Mouse (Mus musculus) megakaryocyte, embryonic 14.5 days (primary cell): ENCODE data around the gene Tagap. TPM values are rescaled to one million over a fixed set of nuclear protein-coding genes. Genes with fewer than 3 reads are reported as not detected.

Source experiments
- H3K27me3 ChIP-seq: replicated peaks from 2 replicates; pipeline ENCODE3; 2012; ENCODE audit warnings: inconsistent platforms
- H3K36me3 ChIP-seq: replicated peaks from 2 replicates; pipeline ENCODE3; 2012; ENCODE audit warnings: low read length, inconsistent platforms, mixed read lengths
- H3K4me1 ChIP-seq: 2 replicates; pipeline ENCODE4 v1.6.1; 2012; ENCODE audit warnings: inconsistent platforms
- H3K4me3 ChIP-seq: replicated peaks from 2 replicates; pipeline ENCODE3; 2012; ENCODE audit warnings: moderate library complexity, mild to moderate bottlenecking, inconsistent platforms
- H3K9me3 ChIP-seq: 2 replicates; pipeline ENCODE4 v1.6.1; 2012; ENCODE audit warnings: inconsistent platforms
- FLI1 ChIP-seq: IDR thresholded peaks from 2 replicates; pipeline ENCODE4 v1.6.1; 2012; ENCODE audit warnings: low read length, inconsistent platforms, mixed read lengths
- GATA1 ChIP-seq: IDR thresholded peaks from 3 replicates; pipeline ENCODE4 v1.6.1; 2012; ENCODE audit warnings: mixed read lengths, low read length, inconsistent platforms, borderline replicate concordance
- polyA plus RNA-seq: library from polyadenylated mRNA; stranded (reverse); fragments of >175 nt; gene quantifications from 2 replicates; pipeline ENCODE4 v1.2.3, GENCODE M21; 2012; ENCODE audit warnings: low replicate concordance; ENCODE audit not compliant: insufficient read depth

The Tagap gene
- polyA plus RNA-seq, 1 experiment: 0.49 TPM

DNA sequence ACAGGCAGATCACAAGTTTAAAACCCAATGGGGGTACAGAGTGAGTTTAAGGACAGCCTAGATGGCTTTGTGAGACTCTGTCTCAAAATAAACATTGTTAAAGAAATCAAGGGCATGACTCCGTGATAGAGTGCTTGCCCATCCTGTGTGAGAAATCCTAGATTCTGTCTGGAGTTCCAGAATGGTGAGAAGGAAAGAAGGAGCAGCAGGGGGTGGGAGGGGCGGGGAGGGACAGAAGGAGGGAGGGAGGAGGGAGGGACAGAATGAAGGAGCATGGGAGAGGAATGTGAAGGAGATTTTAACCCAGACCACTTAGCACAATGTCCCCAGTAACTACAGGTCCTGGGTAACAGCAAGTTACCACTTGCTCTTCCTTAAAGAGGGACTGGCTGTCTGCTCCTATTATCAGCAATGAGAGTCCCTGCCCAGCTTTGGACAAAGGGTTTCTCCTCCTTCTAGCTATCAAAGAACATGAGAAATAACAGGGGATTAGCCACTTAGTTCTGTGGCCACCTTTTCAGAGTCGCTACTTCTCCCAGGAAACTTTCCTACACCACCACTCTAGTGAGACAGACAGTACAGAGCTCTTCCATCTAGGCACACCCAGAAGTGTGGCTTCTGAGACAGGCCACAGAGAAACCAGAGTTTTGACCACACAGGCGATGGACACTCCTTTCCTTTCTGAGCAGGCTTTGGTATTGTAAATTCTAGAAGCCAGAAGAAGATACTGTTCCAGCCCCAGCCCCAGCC lies 19.7 kb upstream of the Tagap start:
- H3K4me3 ChIP-seq: no peak overlapping the region
- H3K4me1 ChIP-seq: no peaks in the 10 kb centered on the region
- H3K9me3 ChIP-seq: peaks cover 7% of the 10 kb centered on the region
- H3K36me3 ChIP-seq: no peaks in the 10 kb centered on the region
- TF ChIP-seq FLI1: no peak
- no peak for TF ChIP-seq GATA1
- H3K27me3 ChIP-seq: no peaks in the 10 kb centered on the region

DNA sequence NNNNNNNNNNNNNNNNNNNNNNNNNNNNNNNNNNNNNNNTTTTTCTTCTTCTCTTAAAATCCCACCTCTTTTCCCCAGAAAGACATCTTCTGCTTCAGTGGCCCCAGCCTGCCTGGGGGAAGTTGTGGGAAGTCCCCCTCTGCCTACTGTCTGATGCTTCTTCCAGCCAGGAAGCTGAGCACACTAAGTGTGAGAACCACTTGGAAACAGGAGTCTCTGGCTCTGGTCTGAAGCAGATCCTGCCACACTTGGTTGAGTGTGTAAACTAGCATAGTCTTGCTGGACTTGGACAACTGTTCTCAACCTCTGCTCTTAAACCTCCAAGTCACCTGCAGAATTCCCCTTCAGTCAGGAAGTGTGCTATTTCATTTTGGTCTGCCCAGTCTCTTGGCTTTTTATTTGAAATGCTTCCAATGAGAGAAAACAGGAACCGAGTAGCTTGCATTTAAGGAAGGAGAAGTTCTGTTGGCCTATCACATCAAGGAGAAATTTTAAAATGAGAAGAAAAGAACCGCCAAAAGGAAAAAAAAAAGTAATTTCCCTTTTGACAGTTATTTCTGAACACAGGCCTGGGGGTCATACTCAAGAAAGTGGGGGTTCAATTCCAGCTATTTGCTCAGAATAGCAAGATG lies 11.1 kb upstream of the Tagap start:
- Histone ChIP-seq H3K4me1 (0 out of 2 replicates have a peak, but pooled peaks cover 3% of the 10 kb centered on the region), H3K36me3 (no peaks in the 10 kb centered on the region), H3K27me3 (no peaks in the 10 kb centered on the region), H3K9me3 (peaks cover 11% of the 10 kb centered on the region), H3K4me3 (no peak overlapping the region)
- TF ChIP-seq GATA1: no peak
- TF ChIP-seq FLI1: no peak

DNA sequence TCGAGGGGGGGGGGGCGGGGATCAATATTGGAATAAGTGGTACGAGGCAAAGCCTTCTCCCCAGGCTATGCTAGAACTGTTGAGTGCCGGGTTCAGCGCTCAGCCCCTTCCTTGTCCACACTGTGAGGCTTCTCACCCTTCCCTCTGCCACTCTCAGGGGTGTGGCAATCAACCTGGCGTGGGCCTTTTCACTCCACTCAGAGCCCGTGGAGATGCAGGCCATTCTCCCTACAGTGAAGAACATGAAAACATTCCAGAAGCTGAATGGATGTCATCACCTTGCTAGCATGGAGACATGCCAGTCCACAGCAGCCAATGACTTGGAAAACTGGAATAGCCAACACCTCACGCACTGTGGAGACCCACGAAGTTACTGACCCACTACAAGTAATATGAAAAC lies 10.0 kb upstream of the Tagap start:
- H3K9me3 ChIP-seq: peaks cover 8% of the 10 kb centered on the region
- no peaks in the 10 kb centered on the region for H3K36me3 ChIP-seq
- H3K27me3 ChIP-seq: no peaks in the 10 kb centered on the region
- no peak overlapping the region for H3K4me3 ChIP-seq
- 0 out of 2 replicates have a peak, but pooled peaks cover 3% of the 10 kb centered on the region for H3K4me1 ChIP-seq
- no peak for TF ChIP-seq FLI1
- TF ChIP-seq GATA1: no peak

DNA sequence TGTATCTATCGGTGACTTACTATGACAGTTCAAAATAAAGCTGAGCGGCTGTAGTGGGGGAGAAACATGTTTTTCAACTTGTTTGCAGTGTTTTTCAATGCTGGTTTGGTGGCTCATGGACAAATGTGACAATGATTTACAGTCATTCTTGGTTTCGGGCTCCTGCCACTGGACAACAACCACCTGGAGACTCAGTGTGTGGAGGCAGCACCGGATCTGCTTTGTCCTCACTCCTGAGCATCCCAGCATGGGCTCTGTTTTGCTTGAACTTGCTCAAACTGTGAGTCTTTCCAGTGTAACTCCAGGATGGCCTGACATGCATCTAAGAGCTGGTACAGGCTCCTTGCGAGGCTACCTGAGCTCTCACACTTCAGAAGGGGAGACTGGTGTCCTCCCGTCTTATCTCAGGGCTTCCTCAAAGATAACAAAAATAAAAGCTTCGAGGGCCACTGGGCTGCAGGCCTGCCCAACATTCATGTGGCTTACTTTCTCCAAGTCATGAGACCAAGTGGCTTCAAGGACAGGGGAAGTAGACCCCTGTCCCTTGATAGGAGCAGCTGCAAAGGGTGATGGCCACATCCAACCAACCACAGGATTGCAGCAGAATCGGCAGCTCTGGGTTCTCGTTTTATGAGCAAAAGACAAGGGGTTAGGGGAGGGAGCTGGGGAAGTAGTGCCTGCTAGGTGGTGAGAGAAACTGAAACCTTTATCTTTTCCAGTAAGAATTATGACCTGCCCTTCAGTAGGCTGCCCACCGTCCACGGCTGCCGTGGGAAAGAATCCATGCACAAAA lies 8.8 kb upstream of the Tagap start:
- H3K4me3 ChIP-seq: no peak overlapping the region
- H3K27me3 ChIP-seq: no peaks in the 10 kb centered on the region
- H3K4me1 ChIP-seq: 0 out of 2 replicates have a peak, but pooled peaks cover 3% of the 10 kb centered on the region
- H3K36me3 ChIP-seq: no peaks in the 10 kb centered on the region
- H3K9me3 ChIP-seq: no peaks in the 10 kb centered on the region; the same call in 1 of the 2 replicates
- TF ChIP-seq GATA1: no peak
- no peak for TF ChIP-seq FLI1

DNA sequence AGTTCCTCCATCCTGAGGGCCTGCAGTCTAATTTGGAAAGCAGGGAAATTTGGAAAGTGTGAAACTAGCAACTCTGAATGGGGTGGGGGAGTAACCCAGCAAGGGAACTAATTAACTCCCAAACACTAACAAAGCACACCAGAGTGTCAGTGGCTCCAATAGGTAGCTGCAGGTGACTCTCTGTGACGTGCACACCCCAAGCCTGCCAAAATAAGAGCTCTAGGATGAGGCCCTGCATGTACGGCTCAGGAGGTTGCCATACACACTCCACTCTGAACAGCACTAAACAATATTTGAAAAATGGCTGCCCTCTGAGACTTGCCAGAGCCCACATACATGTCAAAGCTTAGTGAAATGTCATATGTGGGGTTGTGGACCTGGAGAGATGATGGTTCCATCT lies 7.4 kb upstream of the Tagap start:
- Histone ChIP-seq H3K4me3 (no peak overlapping the region), H3K9me3 (no peaks in the 10 kb centered on the region), H3K36me3 (no peaks in the 10 kb centered on the region), H3K4me1 (0 out of 2 replicates have a peak, but pooled peaks cover 3% of the 10 kb centered on the region), H3K27me3 (peaks cover 1% of the 10 kb centered on the region)
- TF ChIP-seq FLI1: no peak
- no peak for TF ChIP-seq GATA1

DNA sequence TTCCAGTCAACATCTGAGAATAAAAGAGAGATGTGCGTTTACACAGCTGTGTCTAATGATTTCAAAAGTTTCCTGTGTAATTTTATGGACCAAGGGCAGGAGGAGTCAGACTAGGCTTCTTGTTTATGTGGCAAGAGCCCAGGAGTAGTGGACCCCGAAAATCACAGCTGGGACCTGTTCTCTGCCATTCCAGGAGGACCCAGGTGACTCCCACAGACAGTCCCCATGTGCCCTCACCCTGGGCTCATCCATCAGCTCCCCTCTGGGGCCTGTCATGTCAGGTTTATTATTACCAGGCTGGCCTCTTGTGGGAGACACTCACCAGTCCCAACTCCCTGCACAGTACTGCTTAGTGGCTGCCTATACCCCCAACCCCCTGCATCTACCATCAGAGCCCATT lies 6.6 kb upstream of the Tagap start:
- 0 out of 2 replicates have a peak, but pooled peaks cover 3% of the 10 kb centered on the region for H3K4me1 ChIP-seq
- H3K36me3 ChIP-seq: no peaks in the 10 kb centered on the region
- H3K27me3 ChIP-seq: peaks cover 1% of the 10 kb centered on the region
- no peak for TF ChIP-seq FLI1
- no peak for TF ChIP-seq GATA1
- H3K4me3 ChIP-seq: no peak overlapping the region
- H3K9me3 ChIP-seq: no peaks in the 10 kb centered on the region

DNA sequence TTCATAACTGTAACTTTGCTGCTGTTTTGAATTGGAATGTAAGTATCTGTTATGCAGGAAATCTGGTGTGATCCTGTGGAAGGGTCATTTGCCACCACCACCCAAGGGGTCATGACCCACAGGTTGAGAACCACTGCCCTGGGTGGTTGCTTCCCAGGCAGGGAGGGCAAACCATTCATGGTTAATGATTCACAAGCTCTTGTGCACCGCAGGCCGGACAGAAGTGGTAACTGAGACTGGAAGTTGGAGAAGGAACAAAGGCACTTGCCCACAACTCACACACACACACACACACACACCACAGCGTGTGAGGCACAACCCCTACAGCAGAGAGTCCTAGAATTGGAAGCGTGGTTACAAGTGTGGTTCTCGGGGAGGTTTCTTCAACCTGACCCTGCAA lies 3.2 kb upstream of the Tagap start:
- TF ChIP-seq FLI1 (no peak), GATA1 (no peak)
- no peaks in the 10 kb centered on the region for H3K36me3 ChIP-seq
- H3K4me1 ChIP-seq: peaks cover 10% of the 10 kb centered on the region; the same call in 1 of the 2 replicates
- H3K4me3 ChIP-seq: no peak overlapping the region
- H3K9me3 ChIP-seq: no peaks in the 10 kb centered on the region
- peaks cover 1% of the 10 kb centered on the region for H3K27me3 ChIP-seq

DNA sequence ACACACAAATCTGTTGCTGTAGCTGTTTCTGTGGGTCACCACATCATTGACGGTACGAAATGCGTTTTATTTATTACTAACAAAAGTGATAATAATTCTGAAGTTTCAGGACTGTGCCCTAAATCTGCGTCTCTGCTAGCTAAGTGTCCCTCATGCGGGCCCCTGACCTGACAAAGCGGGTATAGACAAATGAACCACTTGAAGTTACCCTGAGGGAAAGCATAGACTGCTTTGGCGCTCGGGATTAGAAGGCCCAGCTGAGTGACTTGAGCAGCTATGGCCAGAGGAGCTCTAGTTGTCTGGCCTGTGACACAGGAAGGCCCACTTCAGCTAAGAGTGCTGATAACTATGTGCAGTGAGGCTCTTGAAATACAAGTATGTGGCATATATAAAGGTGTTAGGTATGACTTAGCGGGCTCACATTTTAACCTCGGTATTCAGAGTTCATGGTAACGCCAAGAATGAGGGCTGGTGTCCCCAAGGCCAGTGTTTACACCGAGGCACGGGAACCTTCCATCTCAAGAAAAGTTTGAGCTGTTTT lies 1.5 kb upstream of the Tagap start:
- H3K36me3 ChIP-seq: no peaks in the 10 kb centered on the region
- TF ChIP-seq FLI1 (no peak), GATA1 (no peak)
- peaks cover 1% of the 10 kb centered on the region for H3K27me3 ChIP-seq

More for the DNA sequence above, 1.5 kb upstream of the Tagap start:
- no peak overlapping the region for H3K4me3 ChIP-seq
- no peaks in the 10 kb centered on the region for H3K9me3 ChIP-seq
- H3K4me1 ChIP-seq: peaks cover 14% of the 10 kb centered on the region
